Mouse (Mus musculus): ENCODE measurements around the gene Rsph10b. TPM values are rescaled to one million over a fixed set of nuclear protein-coding genes. Genes with fewer than 3 reads are reported as not detected.
"Not testable (repeated sequence)": the region's sequence is repeated elsewhere in the genome, so short reads cannot be mapped to it uniquely, and the experiment has no call there.

Gene Rsph10b
- polyA plus RNA-seq, 1 experiment = not detected

DNA sequence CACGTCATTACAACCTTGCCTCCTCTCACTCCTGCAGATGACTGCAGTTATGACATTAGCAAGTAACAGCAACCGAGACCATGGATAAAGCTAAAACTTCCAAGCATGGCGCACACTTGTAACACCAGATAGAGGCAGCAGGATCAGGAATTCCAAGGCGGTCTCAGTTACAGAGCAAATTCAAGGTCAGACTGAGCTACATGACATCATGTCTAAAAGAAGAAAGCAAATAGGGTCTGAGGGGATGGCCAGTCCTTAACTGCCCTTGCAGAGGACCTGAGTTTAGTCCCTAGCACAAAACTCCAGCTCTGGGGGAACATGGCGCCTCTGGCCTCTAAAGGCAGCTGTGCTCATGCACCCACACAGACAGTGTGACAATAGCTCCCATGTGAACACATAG, 61.0 kb downstream of the Rsph10b start:
- H3K27ac ChIP-seq (ENCODE audit: insufficient read depth, low read depth, low read length) = no peak overlapping the region
- no peak overlapping the region for H3K4me3 ChIP-seq (ENCODE audit: insufficient read depth, low read depth, low read length)
- 96% methylated on average over 5 of the region's 5 CpGs for WGBS
- no peak for TF ChIP-seq POLR2A (IDR thresholded peaks at IDR 0.05; ENCODE audit: insufficient read depth, low read depth, low read length)
- no peak for TF ChIP-seq CTCF (IDR thresholded peaks at IDR 0.05; ENCODE audit: insufficient read depth, low read depth, low read length)
- H3K4me1 ChIP-seq (ENCODE audit: control insufficient read depth, insufficient read depth, low read length) = no peaks in the 10 kb centered on the region

DNA sequence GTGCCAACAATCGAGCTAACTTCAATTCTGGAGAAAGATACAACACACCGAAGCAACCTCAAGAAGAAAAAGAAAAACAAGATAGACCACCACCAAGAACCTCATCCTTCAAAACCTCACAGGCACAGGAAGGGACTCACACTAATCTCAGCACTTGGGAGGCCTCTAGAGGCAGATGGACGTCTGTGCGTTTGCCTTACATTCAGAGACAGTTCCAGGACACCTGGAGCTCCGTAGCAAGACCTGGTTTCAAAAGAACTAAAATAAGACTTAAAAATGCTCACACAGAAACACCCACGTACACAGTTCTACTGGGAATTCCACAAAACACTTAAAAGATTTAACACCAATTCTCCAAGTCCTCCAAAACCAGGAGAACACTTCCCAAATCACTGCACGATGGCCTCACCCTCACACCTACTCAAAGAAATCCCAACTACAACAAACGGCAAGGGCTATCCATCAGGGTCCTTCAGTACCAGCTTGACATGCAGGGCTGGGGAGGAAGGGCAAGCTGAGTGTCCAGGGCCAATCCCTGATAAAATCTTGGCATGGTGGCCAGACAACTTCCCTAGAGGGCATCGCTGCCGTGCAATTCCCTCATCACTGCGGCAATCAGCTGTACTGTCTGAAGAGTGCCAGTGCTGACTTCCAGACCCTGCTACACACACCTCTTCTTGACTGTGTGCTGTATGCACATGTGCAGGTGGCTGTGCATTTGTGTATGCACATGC, 62.0 kb downstream of the Rsph10b start:
- Histone ChIP-seq H3K27ac (ENCODE audit: insufficient read depth, low read depth, low read length) (no peak overlapping the region), H3K4me3 (ENCODE audit: insufficient read depth, low read depth, low read length) (no peak overlapping the region), H3K4me1 (ENCODE audit: control insufficient read depth, insufficient read depth, low read length) (no peaks in the 10 kb centered on the region)
- no peak for TF ChIP-seq CTCF (IDR thresholded peaks at IDR 0.05; ENCODE audit: insufficient read depth, low read depth, low read length)
- no peak for TF ChIP-seq POLR2A (IDR thresholded peaks at IDR 0.05; ENCODE audit: insufficient read depth, low read depth, low read length)
- WGBS = 69% methylated on average over 11 of the region's 11 CpGs

DNA sequence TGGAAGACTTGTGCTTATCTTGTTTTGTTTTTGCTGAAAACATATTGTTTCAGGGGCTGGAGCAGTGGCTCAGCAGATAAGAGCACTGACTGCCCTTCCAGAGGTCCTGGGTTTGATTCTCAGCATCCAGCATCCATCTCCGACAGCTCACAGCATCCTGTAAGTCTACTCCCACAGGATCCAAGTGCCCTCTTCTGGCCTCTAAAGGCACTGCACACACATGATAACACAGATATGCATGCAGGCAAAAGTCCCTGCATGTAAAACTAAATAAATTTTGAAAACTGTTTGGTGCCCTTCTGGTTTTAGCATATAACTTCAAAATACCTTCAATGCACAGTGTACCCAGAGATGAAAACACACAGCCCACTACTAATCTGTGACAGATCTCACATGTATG, 66.6 kb downstream of the Rsph10b start:
- H3K27ac ChIP-seq (ENCODE audit: insufficient read depth, low read depth, low read length) = no peak overlapping the region
- TF ChIP-seq CTCF (IDR thresholded peaks at IDR 0.05; ENCODE audit: insufficient read depth, low read depth, low read length) (no peak), POLR2A (IDR thresholded peaks at IDR 0.05; ENCODE audit: insufficient read depth, low read depth, low read length) (no peak)
- H3K4me3 ChIP-seq (ENCODE audit: insufficient read depth, low read depth, low read length) = no peak overlapping the region
- H3K4me1 ChIP-seq (ENCODE audit: control insufficient read depth, insufficient read depth, low read length) = peaks cover 2% of the 10 kb centered on the region; the same call in 1 of the 2 replicates
- 88% methylated on average over 1 of the region's 1 CpGs for WGBS

DNA sequence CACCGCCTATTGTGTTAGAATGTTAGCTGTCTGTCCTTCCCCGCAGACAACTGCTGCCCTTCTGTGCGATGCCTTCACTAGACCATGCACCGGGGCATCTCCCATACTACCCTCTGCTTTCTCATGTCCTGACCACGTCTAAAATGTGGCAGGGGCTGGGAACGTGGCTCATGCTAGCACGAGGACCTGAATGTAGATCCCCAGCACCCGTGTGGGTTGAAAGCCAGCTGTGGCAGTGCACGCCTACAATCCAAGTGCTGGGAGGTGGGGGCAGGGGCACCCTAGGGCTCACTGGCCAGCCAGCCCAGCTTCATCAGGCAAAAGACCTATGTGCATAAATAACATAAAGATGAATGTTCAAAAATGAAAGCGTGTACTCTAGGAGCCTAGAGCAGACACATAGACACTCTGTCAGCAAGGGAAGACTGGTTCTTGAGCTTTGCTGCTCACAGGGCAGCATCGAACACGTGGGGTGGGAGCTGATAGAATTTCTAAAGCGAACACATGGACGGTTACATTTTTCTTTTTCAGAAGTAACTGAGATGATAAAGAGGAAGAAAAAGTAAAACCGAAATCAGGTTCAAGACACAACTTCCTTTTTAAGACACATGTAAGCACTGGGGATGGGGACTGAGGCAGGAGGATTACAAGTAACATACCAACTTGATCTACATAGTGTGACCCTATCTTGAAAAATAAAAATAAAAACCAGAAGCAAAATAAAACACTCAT, 69.8 kb downstream of the Rsph10b start:
- no peak overlapping the region for H3K4me3 ChIP-seq (ENCODE audit: insufficient read depth, low read depth, low read length)
- peaks cover 2% of the 10 kb centered on the region; the same call in 1 of the 2 replicates for H3K4me1 ChIP-seq (ENCODE audit: control insufficient read depth, insufficient read depth, low read length)
- no peak overlapping the region for H3K27ac ChIP-seq (ENCODE audit: insufficient read depth, low read depth, low read length)
- WGBS = 91% methylated on average over 15 of the region's 15 CpGs
- TF ChIP-seq CTCF (IDR thresholded peaks at IDR 0.05; ENCODE audit: insufficient read depth, low read depth, low read length) = no peak
- no peak for TF ChIP-seq POLR2A (IDR thresholded peaks at IDR 0.05; ENCODE audit: insufficient read depth, low read depth, low read length)

DNA sequence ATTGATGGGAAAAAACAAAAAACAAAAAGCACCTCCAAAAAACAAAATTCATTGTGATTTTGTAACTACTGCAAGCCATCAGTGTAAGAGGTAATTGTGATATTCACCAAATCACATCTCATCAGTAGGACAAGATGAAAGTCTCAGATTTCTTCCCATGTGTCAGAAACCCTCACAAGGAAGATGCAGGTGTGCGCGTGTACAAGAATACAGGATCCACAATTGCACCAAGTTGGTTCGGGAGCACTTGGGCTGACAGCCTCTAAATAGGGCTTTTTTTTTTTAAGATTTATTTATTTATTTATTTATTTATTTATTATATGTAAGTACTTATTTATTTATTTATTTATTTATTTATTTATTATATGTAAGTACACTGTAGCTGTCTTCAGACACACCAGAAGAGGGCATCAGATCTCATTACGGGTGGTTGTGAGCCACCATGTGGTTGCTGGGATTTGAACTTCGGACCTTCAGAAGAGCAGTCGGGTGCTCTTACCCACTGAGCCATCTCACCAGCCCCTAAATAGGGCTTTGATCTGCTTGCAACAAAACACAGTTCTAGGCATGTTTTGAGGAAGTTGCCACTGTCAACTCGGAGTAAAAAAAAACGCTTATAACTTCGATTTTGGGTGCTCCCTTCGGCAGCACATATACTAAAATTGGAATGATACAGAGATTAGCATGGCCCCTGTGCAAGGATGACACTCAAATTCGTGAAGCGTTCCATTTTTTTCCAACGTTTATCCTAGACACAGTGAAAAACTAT, 80.7 kb downstream of the Rsph10b start:
- H3K4me3 ChIP-seq (ENCODE audit: insufficient read depth, low read depth, low read length); H3K27ac ChIP-seq (ENCODE audit: insufficient read depth, low read depth, low read length); H3K4me1 ChIP-seq (ENCODE audit: control insufficient read depth, insufficient read depth, low read length): not testable (repeated sequence)
- WGBS = 62% methylated on average over 13 of the region's 13 CpGs

DNA sequence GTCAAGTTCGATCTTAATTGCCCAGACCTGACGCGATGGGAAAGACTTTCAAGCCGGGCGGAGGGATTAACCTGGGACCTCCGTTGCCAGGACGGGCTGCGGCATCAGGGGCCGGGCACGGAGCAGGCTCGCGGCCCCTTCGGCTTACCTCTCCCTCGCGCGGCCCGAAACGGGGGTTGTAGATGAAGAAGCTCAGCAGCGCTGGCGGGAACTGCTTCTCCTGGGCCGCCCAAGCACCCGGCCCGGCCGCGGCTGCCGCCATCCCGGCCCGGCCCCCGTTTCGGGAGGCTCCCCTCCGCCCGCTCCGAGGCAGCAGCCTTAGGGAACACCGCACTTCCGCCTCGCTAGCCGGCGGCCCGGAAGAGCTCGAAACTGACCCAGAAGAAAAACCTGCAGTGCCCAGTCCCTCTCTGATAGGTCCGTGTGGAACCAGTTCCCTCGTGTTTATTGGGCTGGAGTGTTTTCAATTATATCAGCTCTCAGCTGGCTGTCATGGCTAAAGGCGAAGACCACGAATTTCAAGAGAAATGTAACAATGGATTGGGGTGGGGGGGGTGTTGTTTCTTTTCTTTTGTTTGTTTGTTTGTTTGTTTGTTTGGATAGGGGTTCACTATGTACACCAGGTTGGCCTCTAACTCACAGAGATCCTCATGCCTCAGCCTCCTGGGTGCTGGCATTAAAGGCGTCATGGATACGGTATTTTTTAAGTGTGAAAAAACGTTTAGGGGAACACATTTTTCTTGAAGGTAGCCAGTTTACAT, 81.9 kb downstream of the Rsph10b start, which contains the start of gene Ccz1:
Ccz1 (minus strand) TSS at position 327 of the 761 bp plus-strand sequence.
- Histone ChIP-seq H3K4me3 (ENCODE audit: insufficient read depth, low read depth, low read length) (peak within 1 kb of the TSS; percentile 70), H3K27ac (ENCODE audit: insufficient read depth, low read depth, low read length) (peak within 1 kb of the TSS; percentile 3; the same call in 1 of the 2 replicates), H3K4me1 (ENCODE audit: control insufficient read depth, insufficient read depth, low read length) (0 out of 2 replicates have a peak, but pooled peaks cover 2% of the 10 kb centered on the region)
- WGBS = 4% methylated on average over 47 of the region's 47 CpGs
- TF ChIP-seq POLR2A (IDR thresholded peaks at IDR 0.05; ENCODE audit: insufficient read depth, low read depth, low read length) = peak; percentile 65; the same call in 1 of the 2 replicates
- no peak for TF ChIP-seq CTCF (IDR thresholded peaks at IDR 0.05; ENCODE audit: insufficient read depth, low read depth, low read length)

DNA sequence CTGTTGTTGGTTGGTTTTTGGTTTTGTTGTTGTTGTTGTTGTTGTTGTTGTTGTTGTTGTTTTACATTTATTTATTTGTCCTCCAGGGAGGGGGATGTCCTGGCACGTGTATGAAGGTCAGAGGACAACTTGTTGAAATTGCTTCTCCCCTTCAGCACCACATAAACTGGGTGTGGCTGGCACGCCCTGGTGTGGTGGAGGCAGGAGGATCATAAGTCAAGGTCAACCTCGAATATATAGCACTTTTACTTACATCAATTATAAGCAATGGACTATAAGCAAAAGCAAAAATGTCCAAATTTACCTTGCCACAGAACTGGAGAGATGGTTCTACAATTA, 82.4 kb downstream of the Rsph10b start:
- H3K4me3 ChIP-seq (ENCODE audit: insufficient read depth, low read depth, low read length) = no peak overlapping the region
- 79% methylated on average over 3 of the region's 3 CpGs for WGBS
- H3K4me1 ChIP-seq (ENCODE audit: control insufficient read depth, insufficient read depth, low read length) = 0 out of 2 replicates have a peak, but pooled peaks cover 2% of the 10 kb centered on the region
- no peak overlapping the region for H3K27ac ChIP-seq (ENCODE audit: insufficient read depth, low read depth, low read length)
- TF ChIP-seq POLR2A (IDR thresholded peaks at IDR 0.05; ENCODE audit: insufficient read depth, low read depth, low read length) = no peak
- TF ChIP-seq CTCF (IDR thresholded peaks at IDR 0.05; ENCODE audit: insufficient read depth, low read depth, low read length) = no peak

DNA sequence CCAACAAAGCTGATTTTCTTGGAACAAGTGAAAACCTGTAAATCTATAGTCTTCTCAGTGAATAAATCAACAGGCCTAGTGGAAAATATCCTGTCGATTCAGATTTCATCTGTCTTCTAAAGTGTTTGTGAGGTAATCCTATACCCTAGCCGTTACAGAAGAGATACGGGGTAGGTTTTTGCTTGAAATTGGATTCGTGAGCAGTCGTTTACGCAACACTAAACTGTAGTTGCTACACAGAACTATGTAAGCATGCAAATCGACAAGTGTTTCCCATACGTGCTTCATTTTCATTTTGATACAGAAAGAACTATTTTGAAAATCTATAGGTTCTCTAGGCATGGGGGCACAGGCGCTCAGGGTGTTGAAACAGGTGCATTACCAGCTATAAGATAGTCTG, 83.0 kb downstream of the Rsph10b start:
- TF ChIP-seq POLR2A (IDR thresholded peaks at IDR 0.05; ENCODE audit: insufficient read depth, low read depth, low read length) (no peak), CTCF (IDR thresholded peaks at IDR 0.05; ENCODE audit: insufficient read depth, low read depth, low read length) (no peak)
- Histone ChIP-seq H3K4me1 (ENCODE audit: control insufficient read depth, insufficient read depth, low read length) (0 out of 2 replicates have a peak, but pooled peaks cover 2% of the 10 kb centered on the region), H3K27ac (ENCODE audit: insufficient read depth, low read depth, low read length) (no peak overlapping the region), H3K4me3 (ENCODE audit: insufficient read depth, low read depth, low read length) (no peak overlapping the region)
- WGBS = 88% methylated on average over 9 of the region's 9 CpGs

Data from olfactory bulb, adult 2 months (tissue).